Mouse (Mus musculus): ENCODE results near the gene 1700001K19Rik.

Gene 1700001K19Rik

DNA sequence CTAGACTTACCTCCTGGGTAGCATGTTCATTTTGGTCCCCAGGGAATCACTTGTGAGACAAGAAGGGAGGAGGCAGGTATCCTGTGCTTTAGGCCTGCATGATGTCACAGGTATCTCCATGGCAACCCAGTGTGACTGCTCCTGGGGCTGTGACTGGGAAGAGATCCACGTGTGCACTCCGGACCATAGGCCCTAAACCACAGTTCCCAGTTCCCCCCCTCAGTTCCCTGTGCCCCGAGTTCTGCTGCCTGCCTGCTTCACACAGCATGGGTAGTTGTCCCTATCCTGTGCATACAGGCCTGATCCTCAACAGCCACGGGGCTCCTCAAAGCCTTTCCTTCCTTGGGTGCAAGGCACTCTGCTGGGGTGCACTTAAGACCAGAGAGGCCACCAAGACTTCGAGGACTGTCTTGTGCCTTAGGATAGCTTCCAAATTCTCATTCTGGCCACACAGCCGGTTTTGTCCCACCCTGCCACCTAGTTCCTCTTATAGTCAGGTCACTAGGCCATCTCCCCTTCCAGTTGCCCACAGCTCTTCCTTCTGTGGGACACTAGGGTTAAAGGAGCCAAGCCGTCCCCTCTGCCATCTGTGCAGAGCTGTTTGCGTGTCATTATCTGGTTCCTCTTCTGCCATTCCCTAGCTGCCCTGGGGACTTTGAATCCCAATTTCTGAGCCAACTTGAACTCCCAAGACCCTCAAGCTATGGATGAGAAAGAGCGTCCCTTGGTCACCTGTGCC lies at the start of gene 1700001K19Rik:
Gene 1700001K19Rik, minus strand, starts transcription at position 59 of the 739 bp plus-strand sequence.
- TF ChIP-seq NANOG (IDR thresholded peaks at IDR 0.05; ENCODE audit: borderline replicate concordance, low read length) = no peak
- no peak for TF ChIP-seq CTCF (conservative IDR thresholded peaks at IDR 0.05; ENCODE audit: low read length)
- no peak for TF ChIP-seq POU5F1 (IDR thresholded peaks at IDR 0.05; ENCODE audit: borderline replicate concordance, low read length)
- H3K4me3 ChIP-seq (replicated peaks; ENCODE audit: low read length) = no peak within 1 kb of the TSS
- no peaks in the 10 kb centered on the region for H3K9me3 ChIP-seq (ENCODE audit: low read length)
- peaks cover 19% of the 10 kb centered on the region for H3K36me3 ChIP-seq (ENCODE audit: insufficient read depth, low read length)
- H3K27me3 ChIP-seq (ENCODE audit: insufficient read depth, low read length) = no peaks in the 10 kb centered on the region
- H3K4me1 ChIP-seq (replicated peaks; ENCODE audit: low read depth, low read length) = peaks cover 51% of the 10 kb centered on the region

DNA sequence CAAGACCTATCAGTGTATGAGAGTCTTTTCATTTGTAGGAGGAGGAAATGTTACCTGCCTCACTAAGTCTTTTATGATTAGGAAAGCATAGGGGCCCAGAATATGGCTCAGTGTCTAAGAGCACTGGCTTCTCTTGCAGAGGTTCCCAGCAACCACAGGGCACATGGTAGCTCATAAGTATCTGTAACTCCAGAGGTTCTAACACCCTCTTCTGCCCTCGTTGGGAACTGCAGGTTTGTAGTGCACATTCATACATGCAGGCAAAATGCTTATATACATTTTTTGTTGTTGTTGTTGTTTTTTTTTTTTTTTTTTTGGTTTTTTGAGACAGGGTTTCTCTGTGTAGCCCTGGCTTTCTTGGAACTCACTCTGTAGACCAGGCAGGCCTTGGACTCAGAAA lies 44.0 kb upstream of the 1700001K19Rik start:
- Histone ChIP-seq H3K4me1 (replicated peaks; ENCODE audit: low read depth, low read length) (no peaks in the 10 kb centered on the region), H3K27me3 (ENCODE audit: insufficient read depth, low read length) (peaks cover 10% of the 10 kb centered on the region), H3K4me3 (replicated peaks; ENCODE audit: low read length) (no peak overlapping the region), H3K9me3 (ENCODE audit: low read length) (peaks cover 22% of the 10 kb centered on the region), H3K36me3 (ENCODE audit: insufficient read depth, low read length) (no peaks in the 10 kb centered on the region)
- no peak for TF ChIP-seq NANOG (IDR thresholded peaks at IDR 0.05; ENCODE audit: borderline replicate concordance, low read length)
- TF ChIP-seq POU5F1 (IDR thresholded peaks at IDR 0.05; ENCODE audit: borderline replicate concordance, low read length) = no peak
- no peak; the same call in 1 of the 2 replicates for TF ChIP-seq CTCF (conservative IDR thresholded peaks at IDR 0.05; ENCODE audit: low read length)

DNA sequence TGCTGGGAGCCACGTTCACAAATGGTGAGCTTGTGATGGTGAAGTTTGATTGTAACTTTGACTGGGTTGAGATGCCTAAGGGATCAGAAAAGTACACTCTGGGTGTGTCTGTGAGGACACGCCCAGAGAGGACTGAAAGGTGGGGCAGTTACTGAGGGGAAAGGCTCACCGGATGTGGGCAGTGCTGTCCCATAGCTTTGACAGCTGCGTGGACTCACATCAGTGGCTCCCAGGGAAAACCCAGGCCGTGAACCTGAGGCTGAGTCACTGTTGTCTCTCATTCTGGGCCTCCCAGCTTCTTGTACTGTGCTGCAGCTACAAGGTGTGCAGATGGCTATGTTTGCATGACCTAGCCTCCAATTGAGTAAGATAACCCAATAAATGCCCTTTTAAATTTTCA lies 43.1 kb upstream of the 1700001K19Rik start:
- no peak for TF ChIP-seq POU5F1 (IDR thresholded peaks at IDR 0.05; ENCODE audit: borderline replicate concordance, low read length)
- no peak for TF ChIP-seq CTCF (conservative IDR thresholded peaks at IDR 0.05; ENCODE audit: low read length)
- TF ChIP-seq NANOG (IDR thresholded peaks at IDR 0.05; ENCODE audit: borderline replicate concordance, low read length) = no peak
- Histone ChIP-seq H3K4me3 (replicated peaks; ENCODE audit: low read length) (no peak overlapping the region), H3K36me3 (ENCODE audit: insufficient read depth, low read length) (no peaks in the 10 kb centered on the region), H3K4me1 (replicated peaks; ENCODE audit: low read depth, low read length) (no peaks in the 10 kb centered on the region), H3K9me3 (ENCODE audit: low read length) (peaks cover 22% of the 10 kb centered on the region), H3K27me3 (ENCODE audit: insufficient read depth, low read length) (peaks cover 16% of the 10 kb centered on the region)

DNA sequence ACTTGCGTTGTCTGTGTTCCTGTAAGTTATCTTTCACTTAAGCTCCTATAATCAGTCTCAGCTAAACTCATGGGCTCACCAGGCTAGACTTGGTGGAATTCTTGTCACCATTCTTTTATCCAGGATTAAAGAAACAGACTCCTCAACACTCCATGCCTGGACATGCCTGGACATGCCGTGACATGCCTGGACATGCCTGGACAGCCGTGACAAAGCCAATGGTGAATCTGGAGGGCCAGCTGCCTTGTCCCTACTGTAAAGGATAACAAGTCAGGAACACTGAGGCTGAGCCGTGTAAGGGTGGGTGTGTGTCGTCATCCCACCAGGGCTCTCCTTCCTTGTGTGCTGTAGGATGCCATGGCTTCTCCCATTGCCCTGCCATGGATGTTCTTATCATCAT lies 42.6 kb upstream of the 1700001K19Rik start:
- peaks cover 20% of the 10 kb centered on the region for H3K27me3 ChIP-seq (ENCODE audit: insufficient read depth, low read length)
- H3K36me3 ChIP-seq (ENCODE audit: insufficient read depth, low read length) = no peaks in the 10 kb centered on the region
- TF ChIP-seq POU5F1 (IDR thresholded peaks at IDR 0.05; ENCODE audit: borderline replicate concordance, low read length) = no peak
- no peak overlapping the region for H3K4me3 ChIP-seq (replicated peaks; ENCODE audit: low read length)
- no peaks in the 10 kb centered on the region for H3K4me1 ChIP-seq (replicated peaks; ENCODE audit: low read depth, low read length)
- peaks cover 22% of the 10 kb centered on the region for H3K9me3 ChIP-seq (ENCODE audit: low read length)

DNA sequence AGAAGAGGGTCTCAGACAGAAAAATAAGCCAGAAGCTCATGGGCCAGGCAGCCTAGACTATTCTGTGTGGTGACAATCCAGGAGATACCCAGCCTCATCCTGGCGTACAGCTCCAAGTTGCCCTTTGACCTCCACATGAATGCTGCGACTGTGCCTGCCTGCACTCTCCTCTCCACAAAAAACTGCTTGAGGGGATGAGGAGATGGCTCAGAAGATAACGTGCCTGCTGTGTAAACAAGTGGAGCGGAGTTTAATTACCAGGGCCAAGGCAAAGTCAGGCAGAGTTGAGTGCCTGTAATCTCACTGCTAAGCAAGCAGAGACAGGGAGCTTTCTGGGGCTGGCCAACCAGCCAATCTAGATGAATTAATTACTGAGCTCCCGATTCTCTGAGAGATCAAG lies 33.6 kb upstream of the 1700001K19Rik start:
- no peak for TF ChIP-seq POU5F1 (IDR thresholded peaks at IDR 0.05; ENCODE audit: borderline replicate concordance, low read length)
- no peak for TF ChIP-seq NANOG (IDR thresholded peaks at IDR 0.05; ENCODE audit: borderline replicate concordance, low read length)
- TF ChIP-seq CTCF (conservative IDR thresholded peaks at IDR 0.05; ENCODE audit: low read length) = no peak
- H3K36me3 ChIP-seq (ENCODE audit: insufficient read depth, low read length) = no peaks in the 10 kb centered on the region
- H3K9me3 ChIP-seq (ENCODE audit: low read length) = peaks cover 13% of the 10 kb centered on the region

DNA sequence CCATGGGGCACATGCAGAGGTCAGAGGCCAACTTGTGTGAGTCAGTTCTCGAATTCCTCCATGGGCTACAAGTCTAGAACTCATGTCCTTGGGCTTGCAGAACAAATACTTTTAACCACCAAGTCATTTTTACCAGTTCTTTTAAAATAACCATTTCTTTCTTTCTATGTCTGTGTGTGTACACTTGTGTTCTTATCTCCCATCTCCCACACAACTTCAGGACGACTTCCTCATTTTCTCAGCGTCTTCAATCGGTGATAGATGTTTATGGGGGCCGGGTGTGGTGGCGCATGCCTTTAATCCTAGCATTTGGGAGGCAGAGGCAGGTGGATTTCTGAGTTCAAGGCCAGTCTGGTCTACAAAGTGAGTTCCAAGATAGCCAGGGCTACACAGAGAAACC lies 31.8 kb upstream of the 1700001K19Rik start:
- H3K4me1 ChIP-seq (replicated peaks; ENCODE audit: low read depth, low read length) = peaks cover 55% of the 10 kb centered on the region
- no peaks in the 10 kb centered on the region for H3K36me3 ChIP-seq (ENCODE audit: insufficient read depth, low read length)
- H3K4me3 ChIP-seq (replicated peaks; ENCODE audit: low read length) = no peak overlapping the region
- H3K9me3 ChIP-seq (ENCODE audit: low read length) = peaks cover 13% of the 10 kb centered on the region
- peaks cover 2% of the 10 kb centered on the region; the same call in 1 of the 2 replicates for H3K27me3 ChIP-seq (ENCODE audit: insufficient read depth, low read length)
- TF ChIP-seq CTCF (conservative IDR thresholded peaks at IDR 0.05; ENCODE audit: low read length) (no peak), POU5F1 (IDR thresholded peaks at IDR 0.05; ENCODE audit: borderline replicate concordance, low read length) (no peak), NANOG (IDR thresholded peaks at IDR 0.05; ENCODE audit: borderline replicate concordance, low read length) (no peak)

More for the DNA sequence above, 33.6 kb upstream of the 1700001K19Rik start:
- Histone ChIP-seq H3K27me3 (ENCODE audit: insufficient read depth, low read length) (peaks cover 15% of the 10 kb centered on the region), H3K4me1 (replicated peaks; ENCODE audit: low read depth, low read length) (peaks cover 40% of the 10 kb centered on the region), H3K4me3 (replicated peaks; ENCODE audit: low read length) (no peak overlapping the region)

DNA sequence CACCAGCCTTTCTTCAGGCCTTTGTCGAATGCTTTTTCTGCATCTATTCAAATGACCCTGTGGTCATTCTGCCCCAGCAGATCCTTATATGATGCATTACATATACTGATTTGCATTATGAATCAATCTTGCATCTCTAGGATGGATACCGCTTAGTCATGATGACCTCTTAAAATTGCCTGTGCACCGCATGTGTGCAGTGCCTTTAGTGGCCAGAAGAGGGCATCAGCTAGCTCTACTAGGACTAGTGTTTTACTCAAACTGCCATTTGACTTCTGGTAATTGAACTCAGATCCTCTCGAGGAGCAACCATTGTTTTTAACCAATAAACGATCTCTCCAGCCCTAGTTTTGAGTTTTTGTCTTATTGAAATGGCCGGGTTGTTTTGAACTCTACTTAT lies 31.4 kb upstream of the 1700001K19Rik start:
- Histone ChIP-seq H3K4me3 (replicated peaks; ENCODE audit: low read length) (no peak overlapping the region), H3K36me3 (ENCODE audit: insufficient read depth, low read length) (no peaks in the 10 kb centered on the region), H3K4me1 (replicated peaks; ENCODE audit: low read depth, low read length) (peaks cover 59% of the 10 kb centered on the region), H3K9me3 (ENCODE audit: low read length) (peaks cover 13% of the 10 kb centered on the region), H3K27me3 (ENCODE audit: insufficient read depth, low read length) (no peaks in the 10 kb centered on the region)
- TF ChIP-seq CTCF (conservative IDR thresholded peaks at IDR 0.05; ENCODE audit: low read length) (peak; percentile 99), POU5F1 (IDR thresholded peaks at IDR 0.05; ENCODE audit: borderline replicate concordance, low read length) (no peak)

DNA sequence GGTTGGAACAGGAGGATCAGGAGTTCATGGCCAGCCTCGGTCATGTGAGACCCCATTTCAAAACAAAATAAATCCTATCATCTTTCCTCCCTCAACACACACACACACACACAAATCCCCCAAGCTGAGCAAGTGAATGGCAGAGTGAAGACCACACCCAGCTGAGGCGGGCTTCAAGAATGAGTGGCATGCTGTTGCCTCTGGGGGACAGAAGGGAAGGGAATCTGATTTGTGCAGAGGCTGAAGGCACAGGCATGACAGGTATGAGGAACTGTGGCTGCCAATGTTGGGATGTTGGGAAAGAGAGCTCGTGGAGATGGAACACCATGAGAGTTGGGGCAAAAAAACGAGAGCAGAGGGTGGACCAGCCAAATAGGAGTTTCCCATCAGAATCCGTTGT lies 28.9 kb upstream of the 1700001K19Rik start:
- H3K4me3 ChIP-seq (replicated peaks; ENCODE audit: low read length) = peak overlapping the region; percentile 20; the same call in 1 of the 2 replicates
- TF ChIP-seq NANOG (IDR thresholded peaks at IDR 0.05; ENCODE audit: borderline replicate concordance, low read length) = no peak
- no peak for TF ChIP-seq POU5F1 (IDR thresholded peaks at IDR 0.05; ENCODE audit: borderline replicate concordance, low read length)
- TF ChIP-seq CTCF (conservative IDR thresholded peaks at IDR 0.05; ENCODE audit: low read length) = no peak
- H3K36me3 ChIP-seq (ENCODE audit: insufficient read depth, low read length) = no peaks in the 10 kb centered on the region
- H3K9me3 ChIP-seq (ENCODE audit: low read length) = peaks cover 4% of the 10 kb centered on the region
- H3K4me1 ChIP-seq (replicated peaks; ENCODE audit: low read depth, low read length) = peaks cover 84% of the 10 kb centered on the region
- H3K27me3 ChIP-seq (ENCODE audit: insufficient read depth, low read length) = no peaks in the 10 kb centered on the region

DNA sequence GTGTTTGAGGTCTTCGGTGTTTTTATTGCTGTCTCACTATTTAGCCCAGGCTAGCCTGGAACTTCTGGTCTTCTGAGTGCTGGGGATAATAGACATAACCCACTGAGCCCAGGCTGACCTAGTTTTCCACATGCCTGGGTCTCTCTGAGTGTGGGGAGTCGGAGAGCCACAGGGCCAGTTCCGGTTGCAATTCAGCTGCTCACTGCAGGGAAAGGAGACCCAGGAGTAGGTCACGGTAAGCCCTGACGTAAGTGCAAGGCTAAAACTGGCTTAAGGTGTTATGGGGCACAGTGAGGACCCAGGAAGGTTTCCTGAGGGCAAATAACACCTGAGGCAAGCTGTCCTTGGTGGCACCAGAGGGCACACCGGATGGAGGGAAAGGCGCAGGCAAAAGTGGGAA lies 25.0 kb upstream of the 1700001K19Rik start:
- Histone ChIP-seq H3K36me3 (ENCODE audit: insufficient read depth, low read length) (no peaks in the 10 kb centered on the region), H3K4me1 (replicated peaks; ENCODE audit: low read depth, low read length) (peaks cover 93% of the 10 kb centered on the region), H3K27me3 (ENCODE audit: insufficient read depth, low read length) (no peaks in the 10 kb centered on the region), H3K4me3 (replicated peaks; ENCODE audit: low read length) (peak overlapping the region; percentile 54), H3K9me3 (ENCODE audit: low read length) (no peaks in the 10 kb centered on the region)
- TF ChIP-seq NANOG (IDR thresholded peaks at IDR 0.05; ENCODE audit: borderline replicate concordance, low read length) = no peak
- no peak for TF ChIP-seq CTCF (conservative IDR thresholded peaks at IDR 0.05; ENCODE audit: low read length)
- no peak for TF ChIP-seq POU5F1 (IDR thresholded peaks at IDR 0.05; ENCODE audit: borderline replicate concordance, low read length)

Data from E14TG2a.4 (cell line).